Mouse (Mus musculus) lung, embryonic 15.5 days (tissue): Measurements from ENCODE around the gene Olfr1250. TPM values are rescaled to one million over a fixed set of nuclear protein-coding genes. Genes with fewer than 3 reads are reported as not detected.
A peak's percentile ranks its signal among the peaks of the same experiment; 100 is the strongest.
"Not testable (repeated sequence)": the region's sequence is repeated elsewhere in the genome, so short reads cannot be mapped to it uniquely, and the experiment has no call there.

ENCODE experiments used
- ATAC-seq: fragments of 200-750 bp; cut with Nextera tagmentation; 2 replicates; pipeline ENCODE4 v1.8.0; 2017; ENCODE audit warnings: moderate number of reproducible peaks, borderline replicate concordance; ENCODE audit not compliant: low FRiP score, low TSS enrichment; ENCODE audit errors: extremely low read depth
- H3K27ac ChIP-seq: fragments of 300-500 bp; sonication (generic); 2 replicates; pipeline ENCODE4 v1.5.1; 2015; ENCODE audit warnings: moderate library complexity, mild to moderate bottlenecking, inconsistent platforms
- H3K27me3 ChIP-seq: fragments of 300-500 bp; sonication (generic); 2 replicates; pipeline ENCODE4 v1.6.1; 2015; ENCODE audit warnings: inconsistent platforms
- H3K36me3 ChIP-seq: fragments of 300-500 bp; sonication (generic); 2 replicates; pipeline ENCODE4 v1.6.1; 2015; ENCODE audit warnings: inconsistent platforms
- H3K4me1 ChIP-seq: fragments of 300-500 bp; sonication (generic); 2 replicates; pipeline ENCODE4 v1.6.1; 2015; ENCODE audit warnings: inconsistent platforms
- H3K4me2 ChIP-seq: fragments of 300-500 bp; sonication (generic); 2 replicates; pipeline ENCODE4 v1.6.1; 2015; ENCODE audit warnings: inconsistent platforms, mild to moderate bottlenecking, moderate library complexity
- H3K4me3 ChIP-seq: fragments of 300-500 bp; sonication (generic); 2 replicates; pipeline ENCODE4 v1.5.1; 2015; ENCODE audit warnings: mild to moderate bottlenecking, inconsistent platforms
- H3K9ac ChIP-seq: fragments of 300-500 bp; sonication (generic); 2 replicates; pipeline ENCODE4 v1.6.1; 2015; ENCODE audit warnings: inconsistent platforms
- H3K9me3 ChIP-seq: fragments of 300-500 bp; sonication (generic); 2 replicates; pipeline ENCODE4 v1.6.1; 2016; ENCODE audit warnings: inconsistent platforms
- WGBS: fragments of 180-500 bp; shearing (Covaris S2); methylation state at CpG from one replicate; pipeline ENCODE4 v1.1.7; 2015; 5-methylcytosine and 5-hydroxymethylcytosine counted together
- polyA plus RNA-seq: library from polyadenylated mRNA; unstranded; fragments of >200 nt; fragmentation: Nextera tagmentation; extraction: Ambion mirVana; gene quantifications from 2 replicates; pipeline ENCODE4 v1.2.1, GENCODE M21; 2015

Olfr1250 gene
- polyA plus RNA-seq = not detected in 2 replicates

DNA sequence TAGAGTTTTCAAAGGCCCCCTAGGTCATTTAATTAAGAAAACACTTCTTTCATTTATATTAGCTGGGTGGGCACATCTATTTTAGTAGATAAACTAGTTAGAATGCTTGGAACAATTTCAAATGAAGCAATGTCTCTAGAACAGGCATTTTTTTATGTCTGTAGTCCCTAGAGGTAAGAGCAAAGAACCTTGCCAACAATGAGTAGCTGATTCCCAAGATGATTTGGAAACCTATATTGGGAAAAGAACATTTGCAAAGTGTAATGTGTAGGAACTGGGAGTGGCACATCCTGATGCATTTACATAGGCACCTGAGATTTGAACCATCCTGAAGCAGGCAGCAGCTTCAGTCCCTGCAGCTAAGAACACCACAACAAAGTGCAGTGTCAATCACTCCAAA is at the start of gene Olfr1250:
TSS of gene Olfr1250 (minus strand) at position 101 of the 400 bp plus-strand sequence.
- Histone ChIP-seq H3K36me3 (no peaks in the 10 kb centered on the region), H3K4me3 (no peak within 1 kb of the TSS), H3K9me3 (no peaks in the 10 kb centered on the region), H3K27ac (no peak within 1 kb of the TSS), H3K4me2 (no peak within 1 kb of the TSS), H3K27me3 (no peaks in the 10 kb centered on the region), H3K9ac (no peak within 1 kb of the TSS), H3K4me1 (no peaks in the 10 kb centered on the region)
- no peak for ATAC-seq

DNA sequence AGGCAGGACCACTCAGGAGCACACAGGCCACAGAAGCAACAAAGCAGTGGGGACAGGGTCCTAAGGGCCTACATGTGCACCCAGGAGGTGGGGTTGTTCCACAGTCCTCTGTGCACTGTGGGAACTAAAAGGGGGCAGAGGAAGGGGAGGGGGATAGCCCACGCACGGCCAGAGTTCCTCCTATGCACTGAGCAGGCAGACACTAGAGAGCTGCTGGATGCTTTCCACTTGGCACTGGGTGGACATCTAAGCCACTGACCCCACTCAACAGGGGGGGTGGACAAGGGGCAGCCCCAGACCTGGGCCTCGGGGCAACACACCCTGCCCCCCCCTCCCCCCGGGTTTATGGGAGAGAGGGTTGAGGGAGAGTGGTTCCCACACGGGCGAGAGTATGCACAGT is 30.7 kb upstream of the Olfr1250 start:
- no peak overlapping the region for H3K9ac ChIP-seq
- 76% methylated on average over 6 of the region's 6 CpGs for whole genome bisulfite sequencing
- H3K4me1 ChIP-seq = no peaks in the 10 kb centered on the region
- H3K27ac ChIP-seq = no peak overlapping the region
- no peaks in the 10 kb centered on the region for H3K27me3 ChIP-seq
- H3K4me2 ChIP-seq = no peak overlapping the region
- 0 out of 2 replicates have a peak, but pooled peaks have one; percentile 23 for ATAC-seq
- H3K9me3 ChIP-seq = no peaks in the 10 kb centered on the region
- no peaks in the 10 kb centered on the region for H3K36me3 ChIP-seq
- no peak overlapping the region for H3K4me3 ChIP-seq

GRCm38 (mm10) chr2:89671836-89672235 is 10.6 kb upstream of the Olfr1250 start, which contains the start of gene Olfr1251:
Gene Olfr1251 (minus strand): TSS chr2:89671936.
- H3K36me3 ChIP-seq = no peaks in the 10 kb centered on the region
- no peaks in the 10 kb centered on the region for H3K4me1 ChIP-seq
- no peak within 1 kb of the TSS for H3K9ac ChIP-seq
- no peak within 1 kb of the TSS for H3K4me3 ChIP-seq
- no peak within 1 kb of the TSS for H3K27ac ChIP-seq
- no peak within 1 kb of the TSS for H3K4me2 ChIP-seq
- no peak for ATAC-seq
- no peaks in the 10 kb centered on the region for H3K27me3 ChIP-seq
- no peaks in the 10 kb centered on the region for H3K9me3 ChIP-seq

DNA sequence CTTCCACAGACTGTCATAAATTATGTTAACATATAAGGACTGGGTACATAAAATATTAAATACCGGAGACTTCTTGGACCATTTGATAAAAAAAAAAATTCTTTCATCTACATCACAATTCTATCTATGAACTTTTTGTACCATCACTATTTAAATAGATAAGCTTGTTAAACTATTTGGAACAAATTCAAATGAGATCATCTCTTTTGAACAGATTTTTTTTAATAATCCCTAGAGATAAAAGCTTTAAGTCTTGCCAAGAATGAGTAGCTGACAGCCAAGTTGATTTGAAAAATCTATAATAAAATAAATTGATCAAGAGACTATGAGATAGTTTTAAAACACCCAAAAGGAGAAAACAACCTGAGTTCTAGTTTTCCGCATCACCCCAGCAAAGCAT is 26.4 kb downstream of the Olfr1250 start, which contains the start of gene Olfr1249:
TSS of gene Olfr1249 (minus strand) at position 101 of the 400 bp plus-strand sequence.
- WGBS = 90% methylated on average over 2 of the region's 2 CpGs
- H3K9me3 ChIP-seq = no peaks in the 10 kb centered on the region
- no peak within 1 kb of the TSS for H3K4me3 ChIP-seq
- no peaks in the 10 kb centered on the region for H3K4me1 ChIP-seq
- H3K9ac ChIP-seq = no peak within 1 kb of the TSS
- ATAC-seq = no peak
- no peaks in the 10 kb centered on the region for H3K36me3 ChIP-seq
- H3K27me3 ChIP-seq = no peaks in the 10 kb centered on the region
- no peak within 1 kb of the TSS for H3K27ac ChIP-seq
- H3K4me2 ChIP-seq = no peak within 1 kb of the TSS

DNA sequence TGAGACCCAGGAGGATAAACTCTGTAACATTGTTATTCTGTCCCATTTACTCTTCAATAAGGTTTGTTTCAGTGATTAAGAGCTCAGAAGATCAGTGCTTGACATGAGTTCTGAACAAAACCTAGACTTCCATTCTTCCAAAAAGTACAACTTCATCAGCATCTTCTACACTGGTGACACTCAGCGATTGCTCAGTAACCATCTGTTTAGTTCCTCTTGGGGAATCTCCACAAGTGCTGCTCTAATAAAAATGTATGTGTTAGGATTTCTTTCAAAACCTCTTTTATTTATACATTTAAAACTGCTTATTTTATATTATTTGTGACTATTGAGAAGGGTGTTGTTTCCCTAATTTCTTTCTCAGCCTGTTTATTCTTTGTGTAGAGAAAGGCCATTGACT is 43.1 kb downstream of the Olfr1250 start, which contains the start of gene Olfr1248:
TSS of gene Olfr1248 (minus strand) at position 101 of the 400 bp plus-strand sequence.
- not testable (repeated sequence) for H3K9ac ChIP-seq, H3K9me3 ChIP-seq, ATAC-seq, H3K27ac ChIP-seq, H3K36me3 ChIP-seq, H3K4me1 ChIP-seq, H3K4me3 ChIP-seq, H3K27me3 ChIP-seq, H3K4me2 ChIP-seq
- 97% methylated on average over 1 of the region's 1 CpGs for WGBS

GRCm38 (mm10) chr2:89614030-89614429 is 47.2 kb downstream of the Olfr1250 start, which contains the start of gene Olfr1247:
Gene Olfr1247 (minus strand): TSS chr2:89614130.
- ATAC-seq = no peak
- H3K4me1 ChIP-seq = no peaks in the 10 kb centered on the region
- 91% methylated on average over 2 of the region's 2 CpGs for WGBS
- H3K9me3 ChIP-seq = no peaks in the 10 kb centered on the region
- no peak within 1 kb of the TSS for H3K4me2 ChIP-seq
- H3K9ac ChIP-seq = no peak within 1 kb of the TSS
- H3K4me3 ChIP-seq = no peak within 1 kb of the TSS
- no peak within 1 kb of the TSS for H3K27ac ChIP-seq
- no peaks in the 10 kb centered on the region for H3K27me3 ChIP-seq
- H3K36me3 ChIP-seq = no peaks in the 10 kb centered on the region

Other genes starting within 250 kb of the Olfr1250 start
- gene Olfr1239, start 241.1 kb downstream of the Olfr1250 start, polyA plus RNA-seq = not detected in 2 replicates
- gene Olfr1240, start 218.5 kb downstream of the Olfr1250 start, polyA plus RNA-seq = not detected in 2 replicates
- gene Olfr1241, start 174.3 kb downstream of the Olfr1250 start, polyA plus RNA-seq = not detected in 2 replicates
- not detected in 2 replicates for gene Olfr1242, start 163.1 kb downstream of the Olfr1250 start, polyA plus RNA-seq
- gene Olfr1243, start 130.0 kb downstream of the Olfr1250 start, polyA plus RNA-seq = not detected in 2 replicates
- gene Olfr1245, start 83.0 kb downstream of the Olfr1250 start, polyA plus RNA-seq = not detected in 2 replicates
- not detected in 2 replicates for gene Olfr1246, start 68.3 kb downstream of the Olfr1250 start, polyA plus RNA-seq
- gene Olfr1247, start 47.3 kb downstream of the Olfr1250 start, polyA plus RNA-seq = not detected in 2 replicates
- gene Olfr1248, start 43.2 kb downstream of the Olfr1250 start, polyA plus RNA-seq = not detected in 2 replicates
- gene Olfr1249, start 26.5 kb downstream of the Olfr1250 start, polyA plus RNA-seq = not detected in 2 replicates
- not detected in 2 replicates for gene Olfr1251, start 10.5 kb upstream of the Olfr1250 start, polyA plus RNA-seq
- gene Olfr1252, start 63.5 kb upstream of the Olfr1250 start, polyA plus RNA-seq = not detected in 2 replicates
- not detected in 2 replicates for gene Olfr1253, start 95.6 kb upstream of the Olfr1250 start, polyA plus RNA-seq
- not detected in 2 replicates for gene Olfr1254, start 132.2 kb upstream of the Olfr1250 start, polyA plus RNA-seq
- not detected in 2 replicates for gene Olfr1255, start 150.6 kb upstream of the Olfr1250 start, polyA plus RNA-seq
- gene Olfr1256, start 180.1 kb upstream of the Olfr1250 start, polyA plus RNA-seq = not detected in 2 replicates
- not detected in 2 replicates for gene Olfr48, start 186.7 kb upstream of the Olfr1250 start, polyA plus RNA-seq
- not detected in 2 replicates for gene Olfr1257, start 217.0 kb upstream of the Olfr1250 start, polyA plus RNA-seq